Mouse (Mus musculus) brain, adult 10 weeks (tissue): Measurements from ENCODE around the gene Olfr830. TPM values are rescaled to one million over a fixed set of nuclear protein-coding genes. Genes with fewer than 3 reads are reported as not detected.

ENCODE experiments used
- polyA plus RNA-seq: library from polyadenylated mRNA; stranded (reverse); fragments of 350-450 nt; fragmentation: Illumina TruSeq; extraction: RNeasy Lipid Tissue Mini Kit (QIAGEN cat#74804); gene quantifications from one replicate; pipeline ENCODE4 v1.2.3, GENCODE M21; 2015; ENCODE audit warnings: low read depth, low replicate concordance

The Olfr830 gene
- not detected for polyA plus RNA-seq

GRCm38 (mm10) chr9:18874393-18874792 lies at the start of gene Olfr830:
Gene Olfr830, plus strand, starts transcription at chr9:18874693.

GRCm38 (mm10) chr9:18854633-18855032 lies 19.9 kb upstream of the Olfr830 start, which contains the start of gene Olfr829:
Gene Olfr829, plus strand, starts transcription at chr9:18854933.

Other genes starting within 250 kb of the Olfr830 start
- gene Muc16, start 200.2 kb upstream of the Olfr830 start, polyA plus RNA-seq: not detected
- gene Olfr24, start 110.7 kb upstream of the Olfr830 start, polyA plus RNA-seq: not detected
- not detected for gene Olfr828, start 55.2 kb upstream of the Olfr830 start, polyA plus RNA-seq
- not detected for gene Olfr829, start 19.8 kb upstream of the Olfr830 start, polyA plus RNA-seq
- not detected for gene Olfr832, start 62.4 kb downstream of the Olfr830 start, polyA plus RNA-seq
- not detected for gene Olfr834, start 113.3 kb downstream of the Olfr830 start, polyA plus RNA-seq
- not detected for gene Olfr835, start 158.0 kb downstream of the Olfr830 start, polyA plus RNA-seq
- not detected for gene Olfr836, start 245.7 kb downstream of the Olfr830 start, polyA plus RNA-seq